Mouse (Mus musculus) olfactory bulb, adult 2 months (tissue): ENCODE results near the gene Rpl10a. TPM values are rescaled to one million over a fixed set of nuclear protein-coding genes. Genes with fewer than 3 reads are reported as not detected.

ENCODE experiments used
- H3K27ac ChIP-seq: fragments of 200-500 bp; 2 replicates; pipeline ENCODE4 v1.5.1; 2012; ENCODE audit warnings: low read depth, low read length; ENCODE audit not compliant: insufficient read depth
- H3K4me1 ChIP-seq: fragments of 200-500 bp; 2 replicates; pipeline ENCODE4 v1.6.1; 2012; ENCODE audit warnings: low read length; ENCODE audit not compliant: control insufficient read depth, insufficient read depth
- H3K4me3 ChIP-seq: fragments of 200-500 bp; 2 replicates; pipeline ENCODE4 v1.5.1; 2012; ENCODE audit warnings: mild to moderate bottlenecking, low read depth, low read length, moderate library complexity; ENCODE audit not compliant: insufficient read depth
- CTCF ChIP-seq: fragments of 200-500 bp; IDR thresholded peaks from 2 replicates; pipeline ENCODE4 v1.5.1; 2012; ENCODE audit warnings: low read depth, mild to moderate bottlenecking, low read length, moderate library complexity; ENCODE audit not compliant: insufficient read depth
- POLR2A ChIP-seq: fragments of 200-500 bp; IDR thresholded peaks from 2 replicates; pipeline ENCODE4 v1.6.1; 2012; ENCODE audit warnings: mild to moderate bottlenecking, low read depth, low read length, moderate library complexity; ENCODE audit not compliant: insufficient read depth
- WGBS: fragments of 180-500 bp; shearing (Covaris S2); methylation state at CpG from one replicate; pipeline ENCODE4 v1.1.7; 2018; 5-methylcytosine and 5-hydroxymethylcytosine counted together
- polyA plus RNA-seq: library from polyadenylated mRNA; stranded (reverse); fragments of >200 nt; gene quantifications from 2 replicates; pipeline ENCODE4 v1.2.4, GENCODE M21; 2012; ENCODE audit warnings: low replicate concordance; ENCODE audit not compliant: missing spikeins, insufficient read depth, insufficient read length

The Rpl10a gene
- polyA plus RNA-seq, 1 experiment, result not detected

DNA sequence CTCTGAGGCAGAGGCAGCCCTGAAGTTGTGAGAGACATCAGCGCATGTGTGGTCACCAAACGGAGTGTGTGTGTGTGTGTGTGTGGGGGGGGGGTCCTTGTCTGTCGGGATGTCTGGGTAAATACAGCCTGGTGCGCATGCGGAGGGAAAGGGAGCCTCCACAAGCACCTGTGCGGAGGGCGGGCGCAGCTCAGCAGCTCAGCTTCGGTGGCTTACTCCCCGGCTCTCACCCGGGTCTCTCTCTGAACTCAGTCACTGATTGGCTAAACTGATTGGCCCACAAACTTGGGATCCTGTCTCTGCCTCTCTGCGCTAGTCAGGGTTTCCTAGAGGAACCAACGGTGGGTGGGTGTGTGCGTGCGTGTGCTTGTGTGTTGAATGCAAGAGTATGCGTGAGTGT lies 46.2 kb downstream of the Rpl10a start:
- TF ChIP-seq CTCF (no peak), POLR2A (no peak)
- Histone ChIP-seq H3K4me1 (peaks cover 7% of the 10 kb centered on the region; the same call in 1 of the 2 replicates), H3K27ac (no peak overlapping the region), H3K4me3 (no peak overlapping the region)
- WGBS, result 20% methylated on average over 16 of the region's 16 CpGs

DNA sequence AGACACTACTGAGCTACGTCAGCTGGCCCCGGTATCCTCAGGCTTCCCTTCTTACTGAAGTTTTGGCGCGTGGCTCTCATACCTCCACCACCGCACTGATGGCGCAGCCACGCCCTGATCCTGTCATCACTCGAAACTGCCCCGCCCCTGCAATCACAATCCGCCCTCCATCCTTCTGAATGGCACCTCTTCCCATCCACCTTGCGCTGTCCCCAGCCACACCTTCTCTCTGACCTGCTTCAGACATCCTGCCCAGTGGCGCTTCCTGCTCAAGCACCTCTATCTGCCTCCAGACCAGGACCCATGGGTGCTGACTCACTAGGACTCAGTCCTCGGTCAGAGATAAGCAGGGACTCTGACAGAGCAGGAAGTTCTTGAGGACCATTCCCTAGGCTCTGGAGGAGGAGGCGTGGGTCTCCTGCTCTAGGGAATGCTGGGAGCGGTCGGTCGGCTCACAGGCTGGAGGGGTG lies 47.4 kb downstream of the Rpl10a start:
- Histone ChIP-seq H3K27ac (no peak overlapping the region), H3K4me3 (no peak overlapping the region), H3K4me1 (peaks cover 7% of the 10 kb centered on the region; the same call in 1 of the 2 replicates)
- no peak for TF ChIP-seq POLR2A
- WGBS, result 19% methylated on average over 17 of the region's 17 CpGs

DNA sequence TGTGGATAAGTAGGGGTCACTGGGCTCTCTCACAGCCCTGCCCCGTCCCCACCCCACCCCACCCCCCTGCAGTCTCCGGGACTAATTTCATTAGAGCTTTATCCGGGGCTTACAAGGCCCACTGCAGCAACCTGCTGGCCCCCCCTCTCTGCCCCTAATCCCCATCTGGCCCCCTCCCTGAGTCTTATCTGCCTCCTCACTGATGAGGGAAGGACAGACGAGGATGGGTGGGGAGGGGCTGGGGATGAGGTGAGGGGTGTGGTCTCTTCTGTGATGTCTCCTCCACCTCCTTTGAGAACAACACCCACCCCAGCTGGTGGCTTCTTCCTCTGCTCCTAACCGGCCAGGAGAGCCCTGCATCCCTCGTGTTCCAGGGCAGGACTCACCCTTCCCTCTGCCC lies 52.0 kb downstream of the Rpl10a start:
- no peak for TF ChIP-seq POLR2A
- TF ChIP-seq CTCF, result no peak
- Histone ChIP-seq H3K4me3 (no peak overlapping the region), H3K4me1 (no peaks in the 10 kb centered on the region; the same call in 1 of the 2 replicates), H3K27ac (no peak overlapping the region)
- 12% methylated on average over 6 of the region's 6 CpGs for WGBS

Other genes starting within 250 kb of the Rpl10a start
- gene Tcp11, start 247.8 kb upstream of the Rpl10a start, polyA plus RNA-seq, result not detected in 2 replicates
- gene Scube3, start 186.3 kb upstream of the Rpl10a start, polyA plus RNA-seq, result not detected in 2 replicates
- gene Zfp523, start 151.3 kb upstream of the Rpl10a start, polyA plus RNA-seq, result not detected in 2 replicates
- gene Def6, start 120.7 kb upstream of the Rpl10a start, polyA plus RNA-seq, result not detected in 2 replicates
- not detected in 2 replicates for gene Ppard, start 95.8 kb upstream of the Rpl10a start, polyA plus RNA-seq
- gene Fance, start 15.0 kb upstream of the Rpl10a start, polyA plus RNA-seq, result not detected in 2 replicates
- not detected in 2 replicates for gene Tead3, start 22.3 kb downstream of the Rpl10a start, polyA plus RNA-seq
- not detected in 2 replicates for gene Tulp1, start 36.8 kb downstream of the Rpl10a start, polyA plus RNA-seq
- gene Fkbp5, start 189.1 kb downstream of the Rpl10a start, polyA plus RNA-seq, result 185 TPM in 1 of 2 replicates, not detected in the other
- not detected in 2 replicates for gene Armc12, start 202.3 kb downstream of the Rpl10a start, polyA plus RNA-seq
- not detected in 2 replicates for gene Clpsl2, start 220.9 kb downstream of the Rpl10a start, polyA plus RNA-seq
- gene Clps, start 232.3 kb downstream of the Rpl10a start, polyA plus RNA-seq, result not detected in 2 replicates
- gene Lhfpl5, start 247.2 kb downstream of the Rpl10a start, polyA plus RNA-seq, result not detected in 2 replicates